Mouse (Mus musculus) forebrain, embryonic 13.5 days (tissue): ENCODE data around the gene Fbxw10. TPM values are rescaled to one million over a fixed set of nuclear protein-coding genes. Genes with fewer than 3 reads are reported as not detected.

ENCODE experiments used
- ATAC-seq: fragments of 200-750 bp; cut with Nextera tagmentation; 2 replicates; pipeline ENCODE4 v1.8.0; 2017
- H3K27ac ChIP-seq: fragments of 300-500 bp; sonication (generic); 2 replicates; pipeline ENCODE4 v1.5.1; 2015; ENCODE audit warnings: inconsistent platforms, mild to moderate bottlenecking, moderate library complexity
- H3K27me3 ChIP-seq: fragments of 300-500 bp; sonication (generic); 2 replicates; pipeline ENCODE4 v1.6.1; 2015; ENCODE audit warnings: mild to moderate bottlenecking, inconsistent platforms
- H3K36me3 ChIP-seq: fragments of 300-500 bp; sonication (generic); 2 replicates; pipeline ENCODE4 v1.6.1; 2015; ENCODE audit warnings: mild to moderate bottlenecking, inconsistent platforms; ENCODE audit not compliant: poor library complexity, severe bottlenecking
- H3K4me1 ChIP-seq: fragments of 300-500 bp; sonication (generic); 2 replicates; pipeline ENCODE4 v1.6.1; 2015; ENCODE audit warnings: inconsistent platforms
- H3K4me2 ChIP-seq: fragments of 300-500 bp; sonication (generic); 2 replicates; pipeline ENCODE4 v1.6.1; 2015; ENCODE audit warnings: inconsistent platforms, mild to moderate bottlenecking, moderate library complexity
- H3K4me3 ChIP-seq: fragments of 300-500 bp; sonication (generic); 2 replicates; pipeline ENCODE4 v1.5.1; 2015; ENCODE audit warnings: mild to moderate bottlenecking, inconsistent platforms
- H3K9ac ChIP-seq: fragments of 300-500 bp; sonication (generic); 2 replicates; pipeline ENCODE4 v1.6.1; 2015; ENCODE audit warnings: mild to moderate bottlenecking, inconsistent platforms
- H3K9me3 ChIP-seq: fragments of 300-500 bp; sonication (generic); replicated peaks from 2 replicates; pipeline ENCODE4 v1.6.1; 2016; ENCODE audit warnings: inconsistent platforms
- WGBS: fragments of 180-500 bp; shearing (Covaris S2); methylation state at CpG from one replicate; pipeline ENCODE4 v1.1.7; 2015; 5-methylcytosine and 5-hydroxymethylcytosine counted together
- polyA plus RNA-seq: library from polyadenylated mRNA; unstranded; fragments of >200 nt; fragmentation: Nextera tagmentation; extraction: Ambion mirVana; gene quantifications from 2 replicates; pipeline ENCODE4 v1.2.1, GENCODE M21; 2015

Fbxw10 gene
- polyA plus RNA-seq: 0.14 and 0.21 TPM in 2 replicates

- Histone ChIP-seq H3K27ac (no peak within 1 kb of the TSS), H3K27me3 (no peaks in the 10 kb centered on the region), H3K9me3 (no peaks in the 10 kb centered on the region), H3K36me3 (no peaks in the 10 kb centered on the region), H3K4me1 (no peaks in the 10 kb centered on the region), H3K4me2 (peak within 1 kb of the TSS; percentile 45), H3K9ac (no peak within 1 kb of the TSS), H3K4me3 (no peak within 1 kb of the TSS)
- ATAC-seq: no peak
- WGBS: 30% methylated on average over 12 of the region's 12 CpGs
Measured at GRCm38 (mm10) chr11:62846961-62847654, at the start of gene Fbxw10. Gene Fbxw10, plus strand, starts transcription at chr11:62847069.

- H3K36me3 ChIP-seq: no peaks in the 10 kb centered on the region
- no peak overlapping the region for H3K9ac ChIP-seq
Measured at GRCm38 (mm10) chr11:62804119-62804518, 42.8 kb upstream of the Fbxw10 start.

DNA sequence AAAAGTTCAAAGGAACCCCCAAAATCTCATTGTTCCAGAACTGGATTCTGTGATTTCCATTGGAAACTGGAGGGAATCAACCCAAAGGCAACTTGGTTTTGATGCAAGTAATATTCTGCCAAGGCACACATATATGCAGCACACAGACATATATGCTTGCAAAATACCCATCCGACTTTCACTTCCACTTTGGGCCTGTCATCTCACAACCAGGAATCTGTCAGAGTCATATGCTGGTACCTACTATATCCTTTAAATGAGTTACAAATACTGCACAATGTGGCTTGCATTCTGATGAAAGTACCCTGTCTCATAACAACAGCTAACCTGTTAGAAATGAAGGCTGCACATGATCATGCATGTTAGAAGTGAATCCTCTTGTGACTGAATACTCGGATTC is 38.9 kb upstream of the Fbxw10 start:
- Histone ChIP-seq H3K36me3 (no peaks in the 10 kb centered on the region), H3K27ac (no peak overlapping the region), H3K9me3 (no peaks in the 10 kb centered on the region; the same call in 1 of the 2 replicates), H3K4me2 (no peak overlapping the region), H3K4me1 (no peaks in the 10 kb centered on the region), H3K27me3 (no peaks in the 10 kb centered on the region), H3K4me3 (no peak overlapping the region), H3K9ac (no peak overlapping the region)
- WGBS: 86% methylated on average over 2 of the region's 2 CpGs
- ATAC-seq: no peak

More at GRCm38 (mm10) chr11:62804119-62804518, 42.8 kb upstream of the Fbxw10 start:
- no peaks in the 10 kb centered on the region for H3K27me3 ChIP-seq
- no peak overlapping the region for H3K4me2 ChIP-seq
- ATAC-seq: no peak
- no peak overlapping the region for H3K27ac ChIP-seq
- no peaks in the 10 kb centered on the region; the same call in 1 of the 2 replicates for H3K9me3 ChIP-seq
- WGBS: 64% methylated on average over 13 of the region's 13 CpGs
- H3K4me1 ChIP-seq: no peaks in the 10 kb centered on the region
- no peak overlapping the region for H3K4me3 ChIP-seq

DNA sequence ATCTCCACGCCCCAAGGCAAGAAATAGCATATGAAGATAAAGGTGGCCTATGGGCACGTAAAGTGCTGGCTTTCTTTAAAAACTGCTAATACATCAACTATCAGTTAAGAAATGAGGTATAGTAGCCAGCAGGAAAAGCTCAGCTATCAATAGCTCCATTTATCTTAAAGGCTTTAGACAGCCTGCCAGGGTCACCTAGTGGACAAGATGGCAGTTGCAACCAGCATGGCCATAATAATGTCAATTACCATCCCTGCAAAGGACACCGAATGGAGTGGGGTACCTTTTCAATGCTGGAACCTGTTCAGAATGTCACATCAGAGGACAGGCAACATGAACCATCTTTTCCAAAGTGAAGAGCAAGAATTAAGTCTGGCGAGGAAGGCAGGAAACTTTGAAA is 37.7 kb upstream of the Fbxw10 start:
- ATAC-seq: no peak
- H3K4me2 ChIP-seq: no peak overlapping the region
- no peaks in the 10 kb centered on the region for H3K27me3 ChIP-seq
- H3K4me3 ChIP-seq: no peak overlapping the region
- no peak overlapping the region for H3K27ac ChIP-seq
- H3K9ac ChIP-seq: no peak overlapping the region
- H3K36me3 ChIP-seq: no peaks in the 10 kb centered on the region
- H3K9me3 ChIP-seq: no peaks in the 10 kb centered on the region; the same call in 1 of the 2 replicates
- WGBS: 72% methylated on average over 4 of the region's 4 CpGs
- H3K4me1 ChIP-seq: no peaks in the 10 kb centered on the region

GRCm38 (mm10) chr11:62812268-62812667 is 34.6 kb upstream of the Fbxw10 start:
- WGBS: 88% methylated on average over 6 of the region's 6 CpGs
- ATAC-seq: no peak
- H3K4me1 ChIP-seq: no peaks in the 10 kb centered on the region
- no peak overlapping the region for H3K27ac ChIP-seq
- no peak overlapping the region for H3K9ac ChIP-seq
- H3K36me3 ChIP-seq: no peaks in the 10 kb centered on the region
- no peak overlapping the region for H3K4me3 ChIP-seq
- H3K9me3 ChIP-seq: no peaks in the 10 kb centered on the region
- H3K4me2 ChIP-seq: no peak overlapping the region
- H3K27me3 ChIP-seq: no peaks in the 10 kb centered on the region

GRCm38 (mm10) chr11:62813497-62813896 is 33.4 kb upstream of the Fbxw10 start:
- H3K9me3 ChIP-seq: no peaks in the 10 kb centered on the region
- H3K4me2 ChIP-seq: no peak overlapping the region
- H3K4me1 ChIP-seq: no peaks in the 10 kb centered on the region
- 74% methylated on average over 1 of the region's 1 CpGs for WGBS
- ATAC-seq: no peak
- H3K27ac ChIP-seq: no peak overlapping the region
- no peak overlapping the region for H3K4me3 ChIP-seq
- no peaks in the 10 kb centered on the region for H3K27me3 ChIP-seq
- H3K36me3 ChIP-seq: no peaks in the 10 kb centered on the region
- H3K9ac ChIP-seq: no peak overlapping the region

GRCm38 (mm10) chr11:62813970-62814624 is 32.8 kb upstream of the Fbxw10 start:
- Histone ChIP-seq H3K4me2 (no peak overlapping the region), H3K36me3 (no peaks in the 10 kb centered on the region), H3K27ac (no peak overlapping the region), H3K27me3 (no peaks in the 10 kb centered on the region), H3K4me3 (no peak overlapping the region), H3K4me1 (no peaks in the 10 kb centered on the region), H3K9ac (no peak overlapping the region), H3K9me3 (no peaks in the 10 kb centered on the region)
- 74% methylated on average over 6 of the region's 6 CpGs for WGBS
- no peak for ATAC-seq

- Histone ChIP-seq H3K36me3 (no peaks in the 10 kb centered on the region), H3K4me2 (no peak overlapping the region), H3K27me3 (no peaks in the 10 kb centered on the region), H3K4me3 (no peak overlapping the region), H3K4me1 (peaks cover 4% of the 10 kb centered on the region; the same call in 1 of the 2 replicates), H3K9ac (no peak overlapping the region), H3K27ac (no peak overlapping the region), H3K9me3 (no peaks in the 10 kb centered on the region)
- no peak for ATAC-seq
- 67% methylated on average over 4 of the region's 4 CpGs for WGBS
Measured at GRCm38 (mm10) chr11:62814625-62815024, 32.2 kb upstream of the Fbxw10 start.

- no peaks in the 10 kb centered on the region for H3K9me3 ChIP-seq
- no peak overlapping the region for H3K4me3 ChIP-seq
- ATAC-seq: no peak
- WGBS: 77% methylated on average over 1 of the region's 1 CpGs
- H3K9ac ChIP-seq: no peak overlapping the region
- no peak overlapping the region for H3K4me2 ChIP-seq
- H3K4me1 ChIP-seq: peaks cover 12% of the 10 kb centered on the region
- H3K36me3 ChIP-seq: no peaks in the 10 kb centered on the region
- H3K27ac ChIP-seq: no peak overlapping the region
- H3K27me3 ChIP-seq: no peaks in the 10 kb centered on the region
Measured at GRCm38 (mm10) chr11:62815438-62815837, 31.4 kb upstream of the Fbxw10 start.

DNA sequence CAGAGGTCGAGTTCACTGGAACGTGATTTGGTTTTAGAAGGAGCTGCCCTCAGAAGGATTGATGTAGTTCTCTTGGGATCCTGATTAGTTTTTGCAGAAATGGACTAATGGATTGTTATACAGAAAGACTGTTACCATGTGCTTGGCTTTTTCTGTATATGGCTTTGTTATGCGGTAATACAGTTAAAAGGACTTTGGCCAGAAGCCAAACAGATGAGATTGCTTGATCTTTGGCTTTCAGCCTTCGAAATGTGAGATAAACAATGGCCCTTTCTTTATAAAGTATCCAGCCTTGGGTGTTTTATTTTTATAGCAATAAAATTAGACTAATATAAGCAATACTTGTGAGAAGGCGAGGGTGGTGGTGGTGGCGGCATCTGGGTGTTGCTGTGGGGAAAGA is 30.3 kb upstream of the Fbxw10 start:
- Histone ChIP-seq H3K4me2 (no peak overlapping the region), H3K9ac (no peak overlapping the region), H3K27ac (no peak overlapping the region), H3K4me1 (peaks cover 19% of the 10 kb centered on the region), H3K36me3 (no peaks in the 10 kb centered on the region), H3K4me3 (no peak overlapping the region), H3K27me3 (no peaks in the 10 kb centered on the region), H3K9me3 (no peaks in the 10 kb centered on the region)
- WGBS: 73% methylated on average over 6 of the region's 6 CpGs
- no peak for ATAC-seq

GRCm38 (mm10) chr11:62819059-62819686 is 27.7 kb upstream of the Fbxw10 start:
- Histone ChIP-seq H3K4me2 (no peak overlapping the region), H3K27ac (no peak overlapping the region), H3K4me3 (no peak overlapping the region), H3K4me1 (peaks cover 19% of the 10 kb centered on the region), H3K36me3 (no peaks in the 10 kb centered on the region), H3K9me3 (no peaks in the 10 kb centered on the region), H3K27me3 (no peaks in the 10 kb centered on the region), H3K9ac (no peak overlapping the region)
- no peak for ATAC-seq
- 97% methylated on average over 8 of the region's 8 CpGs for WGBS

GRCm38 (mm10) chr11:62820059-62820541 is 26.8 kb upstream of the Fbxw10 start, which contains the start of gene Trim16:
Gene Trim16, plus strand, starts transcription at chr11:62820231.
- Histone ChIP-seq H3K4me3 (peak within 1 kb of the TSS; percentile 34), H3K4me1 (peaks cover 19% of the 10 kb centered on the region), H3K9me3 (no peaks in the 10 kb centered on the region), H3K27ac (0 out of 2 replicates have a peak within 1 kb of the TSS, but pooled peaks have one; percentile 10), H3K9ac (peak within 1 kb of the TSS; percentile 45), H3K36me3 (no peaks in the 10 kb centered on the region), H3K4me2 (peak within 1 kb of the TSS; percentile 61), H3K27me3 (no peaks in the 10 kb centered on the region)
- WGBS: 10% methylated on average over 15 of the region's 15 CpGs
- ATAC-seq: peak; percentile 87
